Mouse (Mus musculus) R1 (cell line): Measurements from ENCODE around the gene Lca5.

Source experiments
- DNase-seq: peaks from one replicate; pipeline ENCODE4 v3.0.0-alpha.2; 2018; ENCODE audit warnings: low read depth, low spot score

The Lca5 gene

DNA sequence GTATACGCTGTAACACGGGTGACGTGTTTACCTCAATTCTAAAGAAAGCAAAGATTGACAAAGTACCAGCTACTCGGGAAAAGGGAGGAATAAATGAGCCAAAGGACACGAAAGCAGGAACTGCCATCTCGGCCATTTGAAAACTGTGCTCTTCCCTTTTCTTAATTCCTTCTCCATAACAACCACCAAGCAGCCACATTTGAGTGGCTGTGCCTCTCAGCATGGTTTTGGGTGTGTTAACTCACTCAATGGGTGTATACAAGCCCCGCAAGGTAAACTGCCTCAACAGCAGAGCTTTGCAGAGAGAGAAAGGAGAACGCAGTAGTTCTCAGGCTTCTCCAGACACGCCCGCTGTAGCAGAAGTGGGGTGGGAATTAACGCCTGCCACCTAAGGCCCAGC is 48.9 kb downstream of the Lca5 start:
- peak; percentile 37 for DNase-seq

DNA sequence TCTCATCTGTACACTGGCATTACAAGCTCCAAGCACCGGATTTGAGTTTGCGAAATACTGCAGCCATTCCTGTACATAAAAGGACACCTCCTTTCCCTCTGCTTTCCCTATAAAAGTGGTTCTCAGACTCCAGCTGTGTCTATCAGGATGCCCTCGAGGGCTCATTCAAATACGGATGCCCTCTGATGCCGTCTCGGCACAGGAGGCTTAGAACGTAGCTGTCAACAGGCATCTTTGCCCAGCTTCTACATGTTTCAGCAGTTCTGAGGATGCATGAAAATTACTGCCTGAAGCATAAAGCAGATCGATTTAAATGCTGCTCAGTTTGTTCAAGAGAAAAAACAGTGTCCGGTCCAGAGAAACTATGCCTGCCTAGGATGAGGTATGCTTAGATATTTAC is 51.4 kb downstream of the Lca5 start:
- DNase-seq: no peak

DNA sequence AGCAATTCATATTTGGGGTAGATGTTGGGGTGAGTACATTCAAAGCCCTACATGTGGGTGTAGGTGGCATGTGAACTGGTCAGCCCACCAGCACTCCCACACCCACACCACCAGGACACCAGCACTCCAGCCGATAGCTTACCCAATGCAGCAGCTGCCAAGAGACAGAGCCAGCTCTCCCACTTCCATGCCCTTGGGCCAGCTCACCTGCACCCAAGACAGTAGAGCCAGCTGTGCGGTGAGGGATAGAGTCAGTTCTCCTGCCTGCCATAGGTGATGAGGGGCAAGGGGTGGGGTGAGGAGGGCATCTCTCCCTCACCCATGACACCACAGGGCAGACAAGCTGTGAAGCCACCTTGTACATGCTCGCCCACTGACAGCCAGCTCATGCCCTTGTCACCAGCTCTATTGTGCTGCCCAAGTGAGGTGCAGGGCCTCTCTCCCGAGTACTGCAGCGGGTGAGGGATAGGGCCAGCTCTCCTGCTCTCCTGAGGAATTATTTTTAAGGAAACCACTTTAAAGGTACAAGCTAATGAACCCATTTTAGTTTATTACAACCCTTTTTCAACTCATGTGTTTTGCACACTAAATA is 54.6 kb downstream of the Lca5 start:
- DNase-seq: no peak

DNA sequence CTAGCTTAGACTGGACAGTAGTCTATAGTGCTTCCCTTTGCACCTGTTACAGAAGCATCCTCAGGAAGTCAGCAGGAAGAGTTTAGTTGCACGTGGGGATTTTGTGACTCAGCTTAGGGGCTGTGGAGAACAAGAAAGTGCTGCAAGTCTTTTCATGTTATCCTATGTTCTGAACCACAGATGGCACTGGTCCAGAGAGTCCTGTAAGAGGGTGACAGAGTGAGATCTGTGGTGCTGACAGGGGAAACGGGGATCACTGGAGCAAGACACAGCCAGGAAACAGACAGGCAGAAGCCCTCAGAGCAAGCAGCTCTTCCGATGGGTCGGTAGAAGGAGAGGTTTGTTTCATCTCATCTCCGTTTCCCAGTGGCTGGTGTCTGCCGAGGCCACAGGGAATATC is 55.6 kb downstream of the Lca5 start:
- DNase-seq: no peak

DNA sequence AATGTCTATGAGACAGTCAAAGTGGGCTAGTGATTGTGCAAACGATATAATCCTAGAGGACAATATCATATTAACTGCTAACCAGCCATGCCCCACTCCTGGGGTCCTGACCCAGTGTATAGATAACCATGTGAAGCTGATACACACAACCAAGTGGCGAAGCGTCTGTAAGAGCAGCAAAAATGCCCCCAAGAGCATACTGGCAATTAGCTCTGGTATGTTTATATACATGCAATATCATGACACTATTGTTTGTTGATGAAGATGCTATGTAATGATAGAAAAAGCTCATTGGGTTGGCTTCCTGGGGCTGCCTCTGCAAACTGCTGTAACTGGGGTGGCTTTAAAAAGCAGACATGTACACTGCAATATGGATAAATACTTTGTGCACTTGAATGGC is 57.7 kb downstream of the Lca5 start:
- no peak for DNase-seq

DNA sequence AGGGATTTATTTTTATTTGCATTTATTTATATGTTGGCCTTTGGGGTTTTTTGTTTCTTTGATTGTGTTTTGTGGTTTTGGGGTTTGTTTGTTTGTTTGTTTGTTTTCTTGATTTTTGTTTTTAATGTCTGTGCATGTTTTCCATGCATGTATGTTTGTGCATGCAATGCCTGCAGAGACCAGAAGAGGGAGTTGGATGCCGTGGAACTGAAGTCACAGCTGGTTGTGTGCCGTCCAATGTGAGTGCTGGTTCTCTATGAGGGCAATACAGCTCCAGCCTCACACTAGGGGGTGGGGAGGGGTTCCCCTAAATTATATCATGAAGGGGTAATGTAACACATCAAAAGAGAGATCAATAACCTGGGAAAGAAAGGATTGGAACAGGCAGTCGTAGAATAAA is 58.2 kb downstream of the Lca5 start:
- peak; percentile 58 for DNase-seq

DNA sequence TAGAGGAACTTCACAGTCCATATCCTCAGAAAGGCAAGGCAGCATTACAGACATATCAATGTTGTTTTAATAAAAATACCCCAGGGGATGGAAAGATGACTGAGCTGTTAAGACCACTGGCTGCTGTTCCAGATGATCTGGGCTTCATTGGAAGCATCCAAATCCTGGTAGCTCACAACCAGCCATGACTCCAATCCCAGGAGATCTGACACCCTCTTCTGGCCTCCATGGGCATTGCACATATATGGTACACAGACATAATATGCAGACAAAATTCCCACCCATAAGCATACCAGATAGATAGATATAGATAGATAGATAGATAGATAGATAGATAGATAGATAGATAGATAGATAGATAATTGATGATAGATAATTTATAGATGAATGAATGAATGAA is 59.6 kb downstream of the Lca5 start:
- peak; percentile 57 for DNase-seq

DNA sequence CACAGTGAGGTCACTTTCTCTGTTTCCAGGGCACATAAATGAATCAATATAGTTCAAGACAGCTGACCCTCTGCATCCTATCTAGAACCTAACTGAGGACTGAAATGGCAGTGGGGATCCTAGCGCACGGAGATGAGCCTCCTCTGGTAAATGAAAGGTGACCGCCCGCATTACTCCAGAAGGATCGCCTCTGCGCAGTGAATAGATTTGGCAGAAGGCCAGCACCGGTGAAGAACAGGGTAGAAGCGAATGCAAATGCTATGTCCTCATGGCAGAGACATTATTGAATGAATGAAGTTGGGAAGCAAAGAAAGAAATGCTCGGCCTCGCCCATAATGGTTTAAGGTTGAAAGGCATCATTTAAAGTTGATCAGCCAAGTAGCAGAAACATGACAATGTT is 61.3 kb downstream of the Lca5 start:
- no peak for DNase-seq

DNA sequence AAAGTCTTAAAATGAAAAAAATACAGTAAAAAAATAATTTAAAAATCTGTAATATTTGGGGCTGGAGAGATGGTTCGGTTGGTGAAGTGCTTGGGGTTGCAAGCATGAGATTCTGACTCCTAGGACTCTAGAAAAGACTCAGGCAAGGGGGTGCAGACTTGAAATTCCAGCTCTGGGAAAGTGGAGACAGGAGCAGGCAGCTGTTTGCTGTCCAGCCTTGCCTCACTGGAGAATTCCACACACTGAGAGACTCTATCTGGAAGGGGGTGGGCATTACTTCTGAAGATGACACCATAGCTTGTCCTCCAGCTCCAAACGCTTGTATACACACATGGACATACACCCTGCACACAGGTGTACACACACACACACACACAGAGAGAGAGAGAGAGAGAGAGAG is 63.8 kb downstream of the Lca5 start:
- DNase-seq: no peak

DNA sequence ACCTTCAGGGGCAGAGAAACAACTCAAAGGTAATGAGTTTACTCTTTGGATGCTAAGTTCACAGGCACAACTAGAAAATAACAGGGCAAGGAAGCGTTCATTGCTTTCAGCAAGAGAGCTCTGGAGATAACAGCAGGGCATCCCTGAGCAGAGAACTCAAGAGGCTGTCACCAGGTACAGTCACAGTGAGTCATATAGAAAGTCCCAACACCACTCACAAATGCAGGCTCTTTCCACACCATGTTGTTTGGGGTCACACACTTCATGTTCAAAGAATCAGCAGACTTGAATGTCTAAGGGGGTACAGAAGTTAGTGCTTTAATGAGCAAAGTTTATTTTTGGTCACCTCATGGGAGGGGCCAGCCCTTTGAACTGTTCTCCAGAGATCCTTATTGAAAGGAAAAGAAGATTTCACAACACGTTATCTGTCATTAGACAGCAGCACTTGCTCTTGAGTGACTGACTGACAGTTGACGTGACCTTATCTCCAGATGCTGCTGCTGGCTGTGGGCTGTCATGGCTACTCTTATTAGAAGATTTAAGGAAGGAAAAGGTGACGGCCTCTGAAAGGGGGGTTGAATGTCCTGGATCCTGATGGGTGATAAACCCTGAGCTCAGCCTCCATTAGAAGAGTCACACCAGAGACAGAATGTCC is 65.3 kb downstream of the Lca5 start:
- no peak for DNase-seq

DNA sequence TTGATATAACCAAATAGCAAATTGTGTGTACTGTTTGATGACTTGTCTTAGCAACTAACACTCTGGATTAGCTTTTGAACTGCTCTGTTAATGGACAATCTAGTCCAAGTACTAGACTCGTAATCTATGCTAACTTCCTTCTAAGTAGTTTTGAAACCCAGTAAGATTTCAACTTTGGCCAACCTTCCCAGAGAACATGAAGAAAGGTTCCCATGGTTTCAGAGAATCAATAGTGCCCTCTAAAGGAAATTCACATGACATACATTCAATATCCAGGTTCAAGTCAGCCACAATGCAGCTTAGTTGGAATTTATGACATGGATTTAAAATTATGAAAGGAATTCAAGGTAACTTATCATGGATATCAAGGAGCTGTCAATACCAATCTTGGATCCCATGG is 70.0 kb downstream of the Lca5 start:
- DNase-seq: peak; percentile 11

DNA sequence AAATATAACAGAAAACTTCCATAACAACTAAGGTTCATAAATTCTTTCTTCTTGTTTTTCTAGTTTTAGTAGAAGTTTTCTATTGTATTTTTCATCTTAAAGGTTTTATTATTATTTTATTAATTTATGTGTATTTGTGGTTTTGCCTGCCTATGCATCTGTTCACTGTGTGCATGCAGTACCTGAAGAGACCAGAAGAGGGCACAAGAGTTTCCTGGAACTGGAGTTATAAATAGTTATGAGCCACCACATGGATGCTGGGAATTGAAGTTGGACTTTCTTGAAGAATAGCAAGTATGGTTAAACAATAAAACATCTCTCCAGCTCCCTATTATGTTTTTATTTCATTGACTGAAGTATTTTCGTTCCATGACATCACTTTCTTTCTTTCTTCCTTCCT is 72.7 kb downstream of the Lca5 start:
- DNase-seq: peak; percentile 61

DNA sequence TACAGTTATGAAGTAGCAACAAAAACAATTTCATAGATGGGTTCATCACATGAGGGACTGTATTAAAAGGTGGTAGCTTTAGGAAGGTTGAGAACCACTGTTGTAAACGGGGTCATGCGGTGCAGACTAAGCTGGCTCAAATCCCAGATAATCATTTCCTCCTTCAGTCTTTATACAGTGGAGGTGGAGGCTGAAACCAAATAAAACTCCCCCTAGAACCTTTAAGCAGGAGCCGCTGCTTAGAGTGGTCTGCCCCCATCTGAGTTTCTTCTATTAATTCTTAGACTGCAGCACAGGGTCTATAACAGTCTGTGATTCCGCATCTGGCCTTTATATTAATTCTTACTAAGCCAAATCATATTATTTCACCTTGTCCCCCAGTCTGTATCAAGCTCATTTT is 85.1 kb downstream of the Lca5 start:
- no peak for DNase-seq

DNA sequence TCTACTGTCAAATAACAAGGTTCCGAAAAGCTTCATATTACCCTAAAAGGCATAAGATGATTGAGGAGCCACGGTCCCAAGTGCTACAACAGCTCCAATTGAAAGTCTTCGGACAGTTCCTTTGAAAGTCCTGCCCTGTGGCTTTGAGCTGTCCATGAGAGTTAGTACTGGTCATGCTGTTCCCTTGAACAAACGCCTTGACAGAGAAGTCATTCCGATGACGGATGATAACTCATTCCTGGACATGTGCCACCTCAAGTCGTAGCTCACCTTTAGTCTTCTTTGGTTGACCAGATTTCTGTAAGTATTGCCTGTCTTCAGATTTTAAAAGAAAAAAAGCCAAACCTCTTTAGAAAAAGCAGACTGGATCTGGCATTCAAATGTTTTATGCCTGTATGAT is 87.6 kb downstream of the Lca5 start:
- no peak for DNase-seq

DNA sequence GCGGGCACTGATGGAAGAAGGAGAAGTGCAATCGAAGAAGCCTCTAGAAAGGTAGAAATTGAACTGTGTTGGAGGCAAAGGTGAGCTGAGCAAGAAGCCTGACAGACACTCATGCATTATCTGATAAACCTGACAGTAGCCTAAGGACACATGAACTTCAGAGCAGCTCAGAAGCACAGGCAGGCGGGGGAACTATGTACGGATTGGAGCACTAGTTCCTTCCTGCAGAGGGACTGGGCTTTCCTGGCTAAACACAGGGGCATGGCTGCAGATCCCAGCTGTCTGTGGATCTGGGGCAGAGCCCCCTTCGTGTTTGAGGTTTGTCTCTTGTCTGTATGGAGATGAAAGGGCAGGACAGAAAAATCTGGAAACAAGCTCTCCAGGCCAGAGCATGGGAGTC is 89.8 kb downstream of the Lca5 start:
- DNase-seq: no peak

DNA sequence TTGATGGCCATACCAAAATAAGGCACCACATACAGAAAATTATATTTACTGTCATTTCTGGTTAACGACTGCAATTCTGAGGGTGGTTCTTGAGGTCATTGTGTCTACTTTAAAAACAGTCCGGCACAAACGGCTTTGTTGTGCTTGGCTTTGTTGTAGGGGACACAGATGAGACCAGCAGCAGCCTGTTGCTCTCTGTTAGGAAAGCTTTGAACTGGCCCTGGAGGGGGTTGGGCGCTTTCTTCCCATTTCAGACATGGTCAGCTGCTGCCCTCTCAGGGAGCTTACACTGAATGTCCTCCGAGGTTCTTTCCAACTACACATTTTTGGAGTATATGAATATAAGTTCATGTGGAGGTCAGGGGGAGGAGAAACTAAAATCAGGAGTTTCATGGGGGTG is 90.3 kb downstream of the Lca5 start:
- DNase-seq: no peak

DNA sequence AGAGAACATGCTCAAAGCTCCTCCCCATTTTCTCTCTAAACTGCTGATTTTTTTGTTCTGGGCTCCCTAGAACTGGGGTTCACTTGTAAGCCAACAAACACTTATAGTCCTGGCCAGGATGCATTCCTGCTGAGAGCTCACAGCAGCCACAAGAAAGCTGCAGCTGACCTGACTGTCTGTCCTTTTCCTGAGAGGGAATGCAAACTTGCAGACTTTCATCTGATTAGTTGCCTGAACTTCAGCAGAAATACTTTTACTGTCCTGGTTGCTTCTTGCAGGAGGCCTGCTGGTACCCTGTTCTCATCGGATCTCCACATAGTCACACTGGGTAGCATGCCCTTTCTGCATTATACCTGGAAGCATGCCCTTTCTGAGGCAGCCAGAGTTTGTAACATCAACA is 91.0 kb downstream of the Lca5 start:
- no peak for DNase-seq

DNA sequence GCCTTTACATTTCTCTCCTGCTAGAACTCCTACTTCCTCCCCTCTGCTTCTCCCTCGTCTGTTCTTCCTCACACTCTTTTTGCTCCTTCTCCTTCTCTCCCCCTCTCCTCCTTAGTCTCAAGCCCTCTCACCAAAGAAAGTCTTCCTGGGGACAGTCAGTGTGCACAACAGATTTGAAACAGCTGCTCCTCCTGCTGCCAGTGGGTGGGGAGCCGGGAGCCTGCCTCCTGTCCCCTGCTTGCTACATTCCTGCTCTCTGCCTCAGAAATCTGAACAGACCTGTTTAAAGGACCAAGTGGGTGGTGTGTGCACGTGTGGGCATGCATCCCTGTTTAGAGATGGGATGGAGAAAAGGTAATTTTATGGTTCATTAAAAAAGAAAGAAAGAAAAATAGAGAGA is 91.4 kb downstream of the Lca5 start:
- no peak for DNase-seq

DNA sequence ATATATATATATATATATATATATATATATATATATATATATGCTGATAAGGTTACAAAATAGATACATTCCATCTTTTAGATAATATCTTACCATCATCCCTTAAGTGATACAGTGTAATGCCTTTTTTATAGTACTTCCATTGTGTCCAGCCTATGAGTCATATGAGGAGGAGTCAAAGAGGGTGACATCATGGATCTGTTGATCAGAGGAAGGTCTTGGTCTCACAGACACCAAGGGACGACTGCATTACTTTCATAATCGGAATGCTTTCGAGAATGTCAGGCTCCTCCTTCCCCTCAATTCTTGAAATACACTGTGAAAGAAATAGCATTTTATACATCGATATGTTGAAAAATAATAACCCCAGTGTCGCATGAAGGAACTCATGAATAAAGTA is 93.4 kb downstream of the Lca5 start:
- DNase-seq: no peak

DNA sequence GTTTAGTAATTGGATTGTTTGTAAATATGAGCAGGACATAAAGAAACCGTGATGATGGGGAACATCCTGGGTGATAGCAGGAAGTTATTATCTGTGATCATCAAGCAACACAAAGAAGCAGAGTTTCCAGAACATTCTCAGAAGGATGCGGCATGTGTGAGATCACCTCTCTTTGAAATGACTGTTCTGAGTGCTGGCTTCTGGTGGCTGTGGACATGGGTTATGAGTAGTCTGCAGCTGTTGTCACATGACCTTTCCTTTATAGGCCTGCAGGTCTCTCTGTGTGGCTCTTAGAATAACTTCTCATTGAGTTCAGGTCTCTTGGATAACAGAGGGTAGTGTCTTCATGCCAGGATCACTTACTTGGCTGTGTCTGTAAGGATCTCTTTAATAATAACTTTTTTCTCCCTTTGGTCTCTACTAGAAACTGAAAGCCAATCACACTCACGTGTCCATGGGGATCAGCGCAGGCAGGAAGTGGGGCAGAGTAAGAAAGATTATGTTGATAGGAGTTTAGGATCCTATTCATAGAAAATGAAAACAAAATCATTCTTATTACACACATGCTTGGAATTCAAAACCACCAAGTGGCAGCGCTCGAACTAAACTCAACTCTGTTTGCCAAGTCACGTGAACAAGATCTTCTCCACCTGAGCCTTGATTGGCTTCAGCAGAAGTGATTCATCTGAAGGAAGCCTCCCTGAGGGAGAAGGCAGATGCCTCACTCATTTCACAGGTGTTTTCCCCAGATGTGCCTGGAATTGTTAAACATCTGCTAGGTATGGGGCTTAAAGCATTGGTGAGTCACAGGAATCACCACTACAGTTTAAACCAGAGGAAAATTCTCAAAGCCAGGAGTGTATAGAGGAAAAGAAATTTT is 98.2 kb downstream of the Lca5 start:
- no peak for DNase-seq
